Mouse (Mus musculus): Measurements from ENCODE around the gene Bcas3.

DNA sequence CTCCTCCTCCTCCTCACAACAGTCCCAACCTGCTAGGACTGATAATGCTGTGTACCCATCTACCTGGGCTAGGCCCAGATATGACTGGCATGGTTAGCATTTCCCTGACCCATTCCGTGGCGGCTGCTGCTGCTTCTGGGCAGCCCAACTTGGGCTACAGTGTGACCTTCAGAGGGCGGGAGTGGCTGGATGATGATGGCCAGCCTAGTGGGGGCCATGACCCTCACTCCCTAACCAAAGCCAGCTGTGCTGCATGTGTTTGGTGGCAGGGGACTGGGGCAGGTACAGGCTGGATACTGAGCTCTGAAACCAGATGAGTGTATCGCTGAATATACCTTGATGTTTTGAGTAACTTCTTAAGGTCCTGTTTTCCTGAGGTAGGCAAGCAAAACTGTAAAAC, 470.8 kb downstream of the Bcas3 start:
- TF ChIP-seq POLR2A (IDR thresholded peaks at IDR 0.05; ENCODE audit: borderline replicate concordance, low read depth, low read length) (no peak), CTCF (IDR thresholded peaks at IDR 0.05; ENCODE audit: low read depth, low read length) (no peak)
